Mouse (Mus musculus) heart, adult 2 months (tissue): Measurements from ENCODE around the gene Tmem41b.

Source experiments
- CTCF ChIP-seq: fragments of 200-600 bp; IDR thresholded peaks from 2 replicates; pipeline ENCODE4 v1.8.1; 2022; ENCODE audit warnings: antibody characterized with exemption, mild to moderate bottlenecking, moderate library complexity
- POLR2A ChIP-seq: fragments of 200-500 bp; IDR thresholded peaks from 2 replicates; pipeline ENCODE4 v1.6.1; 2011; ENCODE audit warnings: mild to moderate bottlenecking, low read depth, low read length, control low read depth; ENCODE audit not compliant: insufficient read depth

GRCm38 (mm10) chr7:110008513-110008912 lies 21.8 kb upstream of the Tmem41b start:
- TF ChIP-seq CTCF, result no peak
- no peak for TF ChIP-seq POLR2A
